Mouse (Mus musculus) embryo, embryonic 9.5 days (tissue): ENCODE measurements around the gene Vamp2.

Experiments
- DNase-seq: peaks from one replicate; pipeline ENCODE4 v3.0.0-alpha.2; 2017; ENCODE audit errors: extremely low spot score

Gene Vamp2

GRCm38 (mm10) chr11:69114621-69115020 is 26.3 kb downstream of the Vamp2 start:
- no peak for DNase-seq

GRCm38 (mm10) chr11:69116843-69117242 is 28.6 kb downstream of the Vamp2 start:
- no peak for DNase-seq

GRCm38 (mm10) chr11:69117737-69118695 is 29.7 kb downstream of the Vamp2 start:
- DNase-seq = peak; percentile 74

GRCm38 (mm10) chr11:69118765-69119164 is 30.5 kb downstream of the Vamp2 start:
- peak; percentile 98 for DNase-seq

GRCm38 (mm10) chr11:69119446-69120155 is 31.3 kb downstream of the Vamp2 start:
- no peak for DNase-seq

- DNase-seq = peak; percentile 72
These were observed 32.1 kb downstream of the Vamp2 start, which contains the start of gene Hes7 for GRCm38 (mm10) chr11:69120221-69121000. Hes7 (plus strand) TSS chr11:69120404.

GRCm38 (mm10) chr11:69121001-69121740 is 32.9 kb downstream of the Vamp2 start:
- DNase-seq = peak; percentile 54

- no peak for DNase-seq
These were observed 33.5 kb downstream of the Vamp2 start for GRCm38 (mm10) chr11:69121741-69122335.

GRCm38 (mm10) chr11:69122336-69122951 is 34.2 kb downstream of the Vamp2 start, which contains the start of gene 9130213A22Rik:
9130213A22Rik (minus strand) TSS chr11:69122589.
- DNase-seq = peak; percentile 94

- DNase-seq = peak; percentile 99
These were observed 34.9 kb downstream of the Vamp2 start for GRCm38 (mm10) chr11:69123056-69123692.

- DNase-seq = peak; percentile 96
These were observed 35.6 kb downstream of the Vamp2 start for GRCm38 (mm10) chr11:69123693-69124497.

GRCm38 (mm10) chr11:69124498-69124847 is 36.2 kb downstream of the Vamp2 start:
- DNase-seq = peak; percentile 90

- DNase-seq = peak; percentile 96
These were observed 37.0 kb downstream of the Vamp2 start for GRCm38 (mm10) chr11:69125041-69125851.

GRCm38 (mm10) chr11:69125852-69125918 is 37.4 kb downstream of the Vamp2 start, which contains the start of gene Aloxe3:
Aloxe3 (plus strand) TSS chr11:69125896.
- DNase-seq = no peak

GRCm38 (mm10) chr11:69125919-69126705 is 37.8 kb downstream of the Vamp2 start:
- DNase-seq = peak; percentile 21

GRCm38 (mm10) chr11:69126706-69127095 is 38.4 kb downstream of the Vamp2 start:
- peak; percentile 13 for DNase-seq

GRCm38 (mm10) chr11:69128426-69129122 is 40.3 kb downstream of the Vamp2 start:
- DNase-seq = no peak
